Mouse (Mus musculus): ENCODE results near the gene Cd101. TPM values are rescaled to one million over a fixed set of nuclear protein-coding genes. Genes with fewer than 3 reads are reported as not detected.

Cd101 gene
- polyA plus RNA-seq, 1 experiment from 2014 or later = 0.08 TPM

- WGBS = 29% methylated on average over 2 of the region's 2 CpGs
- H3K9ac ChIP-seq (ENCODE audit: low read depth, low read length) = no peak overlapping the region
- no peaks in the 10 kb centered on the region for H3K36me3 ChIP-seq (ENCODE audit: control insufficient read depth, insufficient read depth, low read length)
- no peaks in the 10 kb centered on the region for H3K9me3 ChIP-seq (ENCODE audit: control insufficient read depth, low read length)
- no peak overlapping the region for H3K4me3 ChIP-seq (ENCODE audit: low read length)
- no peak overlapping the region for H3K27ac ChIP-seq (ENCODE audit: low read depth, low read length)
- no peak overlapping the region for H3K4me2 ChIP-seq (ENCODE audit: low read length)
- no peak for ATAC-seq
- no peaks in the 10 kb centered on the region; the same call in 1 of the 2 replicates for H3K4me1 ChIP-seq (ENCODE audit: control insufficient read depth, insufficient read depth, low read depth, low read length)
- H3K27me3 ChIP-seq (replicated peaks; ENCODE audit: control insufficient read depth, insufficient read depth, low read length) = no peaks in the 10 kb centered on the region
These were observed 29.6 kb downstream of the Cd101 start for GRCm38 (mm10) chr3:100999732-101000131.

GRCm38 (mm10) chr3:100998904-100999340 is 30.4 kb downstream of the Cd101 start:
- no peaks in the 10 kb centered on the region for H3K9me3 ChIP-seq (ENCODE audit: control insufficient read depth, low read length)
- no peak overlapping the region for H3K4me2 ChIP-seq (ENCODE audit: low read length)
- H3K27ac ChIP-seq (ENCODE audit: low read depth, low read length) = no peak overlapping the region
- H3K4me1 ChIP-seq (ENCODE audit: control insufficient read depth, insufficient read depth, low read depth, low read length) = no peaks in the 10 kb centered on the region; the same call in 1 of the 2 replicates
- H3K9ac ChIP-seq (ENCODE audit: low read depth, low read length) = no peak overlapping the region
- H3K36me3 ChIP-seq (ENCODE audit: control insufficient read depth, insufficient read depth, low read length) = no peaks in the 10 kb centered on the region
- WGBS = 6% methylated on average over 6 of the region's 6 CpGs
- peak; percentile 66 for ATAC-seq
- no peak overlapping the region for H3K4me3 ChIP-seq (ENCODE audit: low read length)
- no peaks in the 10 kb centered on the region for H3K27me3 ChIP-seq (replicated peaks; ENCODE audit: control insufficient read depth, insufficient read depth, low read length)

- Histone ChIP-seq H3K4me2 (ENCODE audit: low read length) (no peak overlapping the region), H3K9me3 (ENCODE audit: control insufficient read depth, low read length) (no peaks in the 10 kb centered on the region), H3K27ac (ENCODE audit: low read depth, low read length) (no peak overlapping the region), H3K4me3 (ENCODE audit: low read length) (no peak overlapping the region), H3K36me3 (ENCODE audit: control insufficient read depth, insufficient read depth, low read length) (no peaks in the 10 kb centered on the region), H3K4me1 (ENCODE audit: control insufficient read depth, insufficient read depth, low read depth, low read length) (no peaks in the 10 kb centered on the region; the same call in 1 of the 2 replicates), H3K27me3 (replicated peaks; ENCODE audit: control insufficient read depth, insufficient read depth, low read length) (no peaks in the 10 kb centered on the region), H3K9ac (ENCODE audit: low read depth, low read length) (no peak overlapping the region)
- WGBS = 74% methylated on average over 10 of the region's 10 CpGs
- ATAC-seq = no peak
These were observed 31.4 kb downstream of the Cd101 start for GRCm38 (mm10) chr3:100997785-100998570.

GRCm38 (mm10) chr3:100994252-100994651 is 35.1 kb downstream of the Cd101 start:
- 65% methylated on average over 4 of the region's 4 CpGs for WGBS
- ATAC-seq = no peak
- Histone ChIP-seq H3K4me1 (ENCODE audit: control insufficient read depth, insufficient read depth, low read depth, low read length) (no peaks in the 10 kb centered on the region; the same call in 1 of the 2 replicates), H3K27ac (ENCODE audit: low read depth, low read length) (no peak overlapping the region), H3K36me3 (ENCODE audit: control insufficient read depth, insufficient read depth, low read length) (no peaks in the 10 kb centered on the region), H3K9ac (ENCODE audit: low read depth, low read length) (no peak overlapping the region), H3K9me3 (ENCODE audit: control insufficient read depth, low read length) (no peaks in the 10 kb centered on the region), H3K4me3 (ENCODE audit: low read length) (no peak overlapping the region), H3K27me3 (replicated peaks; ENCODE audit: control insufficient read depth, insufficient read depth, low read length) (no peaks in the 10 kb centered on the region), H3K4me2 (ENCODE audit: low read length) (no peak overlapping the region)

- Histone ChIP-seq H3K4me2 (ENCODE audit: low read length) (no peak overlapping the region), H3K27me3 (replicated peaks; ENCODE audit: control insufficient read depth, insufficient read depth, low read length) (no peaks in the 10 kb centered on the region), H3K36me3 (ENCODE audit: control insufficient read depth, insufficient read depth, low read length) (no peaks in the 10 kb centered on the region), H3K9ac (ENCODE audit: low read depth, low read length) (no peak overlapping the region), H3K9me3 (ENCODE audit: control insufficient read depth, low read length) (no peaks in the 10 kb centered on the region), H3K27ac (ENCODE audit: low read depth, low read length) (no peak overlapping the region), H3K4me1 (ENCODE audit: control insufficient read depth, insufficient read depth, low read depth, low read length) (no peaks in the 10 kb centered on the region; the same call in 1 of the 2 replicates), H3K4me3 (ENCODE audit: low read length) (no peak overlapping the region)
- WGBS = 65% methylated on average over 15 of the region's 15 CpGs
- no peak for ATAC-seq
These were observed 35.6 kb downstream of the Cd101 start for GRCm38 (mm10) chr3:100993718-100994117.

- no peak overlapping the region for H3K4me2 ChIP-seq (ENCODE audit: low read length)
- H3K9me3 ChIP-seq (ENCODE audit: control insufficient read depth, low read length) = no peaks in the 10 kb centered on the region
- H3K36me3 ChIP-seq (ENCODE audit: control insufficient read depth, insufficient read depth, low read length) = no peaks in the 10 kb centered on the region
- H3K4me1 ChIP-seq (ENCODE audit: control insufficient read depth, insufficient read depth, low read depth, low read length) = no peaks in the 10 kb centered on the region; the same call in 1 of the 2 replicates
- H3K27me3 ChIP-seq (replicated peaks; ENCODE audit: control insufficient read depth, insufficient read depth, low read length) = no peaks in the 10 kb centered on the region
- 73% methylated on average over 7 of the region's 7 CpGs for WGBS
- ATAC-seq = no peak
- no peak overlapping the region for H3K27ac ChIP-seq (ENCODE audit: low read depth, low read length)
- no peak overlapping the region for H3K9ac ChIP-seq (ENCODE audit: low read depth, low read length)
- H3K4me3 ChIP-seq (ENCODE audit: low read length) = no peak overlapping the region
These were observed 36.2 kb downstream of the Cd101 start for GRCm38 (mm10) chr3:100993158-100993557.

GRCm38 (mm10) chr3:100990231-100990630 is 39.1 kb downstream of the Cd101 start:
- H3K36me3 ChIP-seq (ENCODE audit: control insufficient read depth, insufficient read depth, low read length) = no peaks in the 10 kb centered on the region
- no peak overlapping the region for H3K27ac ChIP-seq (ENCODE audit: low read depth, low read length)
- no peak overlapping the region for H3K4me3 ChIP-seq (ENCODE audit: low read length)
- 8% methylated on average over 1 of the region's 1 CpGs for WGBS
- no peak overlapping the region for H3K4me2 ChIP-seq (ENCODE audit: low read length)
- no peaks in the 10 kb centered on the region for H3K27me3 ChIP-seq (replicated peaks; ENCODE audit: control insufficient read depth, insufficient read depth, low read length)
- ATAC-seq = no peak
- H3K4me1 ChIP-seq (ENCODE audit: control insufficient read depth, insufficient read depth, low read depth, low read length) = no peaks in the 10 kb centered on the region; the same call in 1 of the 2 replicates
- no peak overlapping the region for H3K9ac ChIP-seq (ENCODE audit: low read depth, low read length)
- no peaks in the 10 kb centered on the region for H3K9me3 ChIP-seq (ENCODE audit: control insufficient read depth, low read length)

- no peaks in the 10 kb centered on the region for H3K27me3 ChIP-seq (replicated peaks; ENCODE audit: control insufficient read depth, insufficient read depth, low read length)
- no peak overlapping the region for H3K4me3 ChIP-seq (ENCODE audit: low read length)
- WGBS = 21% methylated on average over 12 of the region's 12 CpGs
- no peaks in the 10 kb centered on the region; the same call in 1 of the 2 replicates for H3K4me1 ChIP-seq (ENCODE audit: control insufficient read depth, insufficient read depth, low read depth, low read length)
- no peaks in the 10 kb centered on the region for H3K9me3 ChIP-seq (ENCODE audit: control insufficient read depth, low read length)
- H3K4me2 ChIP-seq (ENCODE audit: low read length) = no peak overlapping the region
- no peak overlapping the region for H3K9ac ChIP-seq (ENCODE audit: low read depth, low read length)
- no peak overlapping the region for H3K27ac ChIP-seq (ENCODE audit: low read depth, low read length)
- no peaks in the 10 kb centered on the region for H3K36me3 ChIP-seq (ENCODE audit: control insufficient read depth, insufficient read depth, low read length)
- peak; percentile 56; the same call in 1 of the 2 replicates for ATAC-seq
These were observed 39.9 kb downstream of the Cd101 start for GRCm38 (mm10) chr3:100989417-100989816.

- H3K36me3 ChIP-seq (ENCODE audit: control insufficient read depth, insufficient read depth, low read length) = no peaks in the 10 kb centered on the region
- no peaks in the 10 kb centered on the region for H3K9me3 ChIP-seq (ENCODE audit: control insufficient read depth, low read length)
- no peak overlapping the region for H3K27ac ChIP-seq (ENCODE audit: low read depth, low read length)
- no peak overlapping the region for H3K9ac ChIP-seq (ENCODE audit: low read depth, low read length)
- 82% methylated on average over 8 of the region's 8 CpGs for WGBS
- no peak overlapping the region for H3K4me2 ChIP-seq (ENCODE audit: low read length)
- no peak overlapping the region for H3K4me3 ChIP-seq (ENCODE audit: low read length)
- H3K4me1 ChIP-seq (ENCODE audit: control insufficient read depth, insufficient read depth, low read depth, low read length) = no peaks in the 10 kb centered on the region
- ATAC-seq = no peak
- H3K27me3 ChIP-seq (replicated peaks; ENCODE audit: control insufficient read depth, insufficient read depth, low read length) = no peaks in the 10 kb centered on the region
These were observed 50.1 kb downstream of the Cd101 start for GRCm38 (mm10) chr3:100979290-100979689.
